Mouse (Mus musculus) splenic B cell, adult 2 months (primary cell): ENCODE measurements around the gene Qtrt2.

Experiments used
- DNase-seq: peaks from one replicate; pipeline ENCODE4 v3.0.0-alpha.2; 2011; ENCODE audit warnings: low read depth, low spot score
- H3K27me3 ChIP-seq: 2 replicates; pipeline ENCODE4 v1.6.1; 2012; ENCODE audit warnings: mild to moderate bottlenecking, low read length, moderate library complexity, mixed read lengths; ENCODE audit not compliant: control insufficient read depth, poor library complexity, insufficient read depth, severe bottlenecking
- H3K36me3 ChIP-seq: 2 replicates; pipeline ENCODE4 v1.6.1; 2012; ENCODE audit warnings: mild to moderate bottlenecking, low read length, moderate library complexity, mixed read lengths; ENCODE audit not compliant: control insufficient read depth, poor library complexity, insufficient read depth, severe bottlenecking

The Qtrt2 gene

DNA sequence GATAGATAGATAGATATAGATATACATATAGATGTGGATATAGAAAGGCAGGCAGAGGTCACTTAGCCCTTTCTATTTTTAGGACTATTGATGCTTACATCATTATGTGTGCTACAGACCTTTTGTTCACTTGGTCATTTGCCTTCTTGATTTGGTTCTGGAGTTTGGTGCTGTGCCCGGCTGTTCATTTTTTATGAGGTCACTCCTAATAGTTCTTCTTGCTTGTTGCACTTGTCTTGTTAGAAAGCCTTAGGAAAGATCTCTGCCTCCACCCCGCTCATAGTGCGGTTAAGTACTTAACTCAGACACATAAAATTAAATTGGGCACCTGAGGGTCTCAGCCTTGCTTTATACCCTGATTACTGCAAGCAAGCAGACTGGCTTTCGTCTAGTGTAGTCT is 14.2 kb upstream of the Qtrt2 start:
- H3K36me3 ChIP-seq: no peaks in the 10 kb centered on the region
- H3K27me3 ChIP-seq: no peaks in the 10 kb centered on the region
- DNase-seq: no peak

DNA sequence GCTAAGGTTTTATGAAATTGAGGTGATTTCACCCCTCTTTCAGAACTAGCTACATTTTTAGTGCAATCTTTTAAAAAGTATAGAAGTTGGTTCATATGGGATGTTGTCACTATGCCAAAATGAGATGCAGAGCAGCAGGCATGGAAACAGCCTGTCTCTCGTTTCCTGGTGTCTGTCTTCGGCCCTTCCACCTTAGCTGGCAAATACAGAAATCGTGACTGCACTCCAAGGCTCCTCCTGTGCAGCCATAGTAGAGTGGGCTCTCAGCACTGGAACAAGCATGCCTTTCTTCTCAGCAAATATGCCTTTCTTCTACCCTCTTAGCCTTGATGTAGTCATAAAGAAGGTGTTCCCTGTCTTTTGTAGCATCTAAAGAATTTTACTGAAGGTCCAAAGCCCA is 9.3 kb upstream of the Qtrt2 start:
- Histone ChIP-seq H3K27me3 (no peaks in the 10 kb centered on the region), H3K36me3 (no peaks in the 10 kb centered on the region)
- DNase-seq: no peak

DNA sequence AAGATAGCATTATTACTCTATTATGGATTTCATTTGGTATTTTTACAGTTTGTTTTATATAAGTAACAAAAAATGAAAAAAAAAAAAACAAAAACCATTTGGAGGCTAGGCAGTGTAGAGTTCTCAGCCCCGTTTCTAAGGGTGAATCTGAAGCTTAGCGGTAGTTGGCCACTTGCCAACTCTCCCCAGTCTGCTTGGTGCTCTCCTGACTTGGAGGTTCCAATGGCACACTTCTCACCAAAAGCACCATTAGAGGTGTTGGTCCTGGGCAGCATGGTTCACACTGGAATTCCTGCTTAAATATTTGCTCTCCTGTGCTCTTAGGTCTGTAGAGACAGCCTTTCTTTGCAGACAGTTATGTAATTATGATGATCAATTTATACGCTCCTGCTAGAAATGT is 8.8 kb upstream of the Qtrt2 start:
- no peak for DNase-seq
- H3K27me3 ChIP-seq: no peaks in the 10 kb centered on the region
- no peaks in the 10 kb centered on the region for H3K36me3 ChIP-seq

DNA sequence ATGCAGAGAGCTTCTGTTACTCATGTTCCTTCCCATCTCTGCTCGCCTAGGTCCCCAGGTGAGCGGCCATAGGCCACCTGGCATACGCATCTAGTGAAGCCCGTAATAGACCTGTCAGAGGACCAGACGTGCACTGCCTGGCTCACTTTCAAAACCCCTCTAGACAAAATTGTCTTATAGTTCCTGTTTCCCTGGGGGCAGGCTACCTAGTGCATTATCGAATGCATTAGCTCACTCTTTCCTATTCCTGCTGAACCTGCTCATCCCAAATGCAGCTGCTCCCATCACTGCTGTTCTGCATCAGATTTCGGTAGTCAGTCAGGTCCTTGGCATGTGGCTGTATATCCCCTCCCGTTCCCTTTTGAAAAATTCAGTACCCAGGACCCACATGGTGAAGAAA is 8.2 kb upstream of the Qtrt2 start:
- Histone ChIP-seq H3K36me3 (no peaks in the 10 kb centered on the region), H3K27me3 (no peaks in the 10 kb centered on the region; the same call in 1 of the 2 replicates)
- no peak for DNase-seq

DNA sequence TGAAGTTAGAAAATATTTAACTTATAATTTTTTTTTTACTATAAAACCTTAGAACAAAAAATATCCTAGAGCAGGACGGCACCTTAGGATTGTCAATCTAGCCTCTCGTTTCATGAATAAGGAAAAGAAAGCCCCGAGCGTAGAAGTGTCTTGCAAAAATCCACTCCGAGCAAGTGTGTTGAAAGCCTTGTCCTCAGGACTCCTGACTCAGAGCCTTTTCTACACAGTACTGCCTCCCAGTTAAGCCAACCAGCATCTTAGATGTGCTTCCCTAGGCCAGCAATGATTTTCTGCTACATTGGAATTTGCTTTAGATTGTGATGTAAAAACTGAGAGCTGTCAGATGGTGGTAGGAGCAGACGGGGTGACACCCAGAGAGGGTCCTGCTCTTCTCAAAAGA is 6.4 kb upstream of the Qtrt2 start:
- no peaks in the 10 kb centered on the region for H3K36me3 ChIP-seq
- no peak for DNase-seq
- no peaks in the 10 kb centered on the region; the same call in 1 of the 2 replicates for H3K27me3 ChIP-seq

DNA sequence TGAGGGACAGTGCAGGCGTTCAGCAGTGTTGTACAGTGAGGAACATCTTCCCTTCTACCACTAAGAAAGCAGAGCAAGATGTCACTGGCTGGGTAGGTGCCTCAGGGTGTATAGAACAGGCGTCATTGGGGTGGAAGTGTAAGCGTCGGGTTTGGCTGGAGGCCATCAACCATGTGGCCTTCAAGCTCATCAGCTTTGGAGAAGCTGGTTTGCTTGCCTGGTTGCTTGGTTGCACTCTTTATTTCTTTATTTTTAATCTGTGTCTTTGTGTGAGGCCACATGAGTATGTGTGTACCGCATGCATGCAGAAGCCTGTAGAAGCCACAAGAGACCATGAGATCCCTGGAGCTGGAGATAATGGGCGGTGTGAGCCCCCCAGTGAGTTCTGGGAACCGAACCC is 5.7 kb upstream of the Qtrt2 start:
- Histone ChIP-seq H3K36me3 (no peaks in the 10 kb centered on the region), H3K27me3 (no peaks in the 10 kb centered on the region; the same call in 1 of the 2 replicates)
- no peak for DNase-seq

DNA sequence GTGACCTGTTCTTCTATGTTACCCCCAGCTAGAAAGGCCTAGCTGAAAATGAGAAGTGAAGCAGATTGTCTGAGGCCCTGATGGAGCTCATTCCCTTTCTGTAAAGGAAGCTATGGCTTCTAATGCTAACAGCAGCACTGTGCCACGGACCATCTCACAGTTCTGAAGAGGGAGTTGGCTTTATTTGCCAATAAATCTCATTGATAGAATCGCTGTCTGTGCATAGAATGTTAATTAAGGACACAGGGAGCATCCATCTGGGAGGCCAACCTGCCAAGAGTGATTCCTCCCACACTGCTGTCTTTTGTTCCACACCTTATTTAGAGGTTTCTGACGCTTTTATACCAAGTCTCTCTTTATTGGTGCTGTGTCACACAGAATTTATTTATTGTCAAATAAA is 4.9 kb upstream of the Qtrt2 start:
- Histone ChIP-seq H3K36me3 (no peaks in the 10 kb centered on the region), H3K27me3 (no peaks in the 10 kb centered on the region; the same call in 1 of the 2 replicates)
- DNase-seq: no peak

DNA sequence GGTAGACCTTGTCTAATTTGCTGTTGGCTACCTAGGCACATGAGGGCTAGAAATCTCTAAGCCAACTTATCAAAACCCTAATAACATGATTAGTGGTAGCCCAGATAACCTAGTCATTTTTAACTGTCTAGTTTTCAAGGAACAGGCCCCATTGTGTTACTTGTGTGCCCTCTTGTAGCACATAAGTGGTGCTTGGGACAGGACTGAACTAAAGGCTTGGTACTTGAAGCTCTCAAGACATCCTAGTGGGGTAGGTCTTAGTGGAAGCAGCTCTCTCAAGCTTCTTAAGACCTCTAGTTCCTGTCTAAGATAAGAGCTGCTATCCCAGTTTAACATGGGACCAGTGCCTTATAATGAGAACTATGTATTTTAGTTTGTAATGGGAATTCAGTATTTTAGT is 4.0 kb upstream of the Qtrt2 start:
- Histone ChIP-seq H3K36me3 (no peaks in the 10 kb centered on the region), H3K27me3 (no peaks in the 10 kb centered on the region; the same call in 1 of the 2 replicates)
- DNase-seq: no peak

DNA sequence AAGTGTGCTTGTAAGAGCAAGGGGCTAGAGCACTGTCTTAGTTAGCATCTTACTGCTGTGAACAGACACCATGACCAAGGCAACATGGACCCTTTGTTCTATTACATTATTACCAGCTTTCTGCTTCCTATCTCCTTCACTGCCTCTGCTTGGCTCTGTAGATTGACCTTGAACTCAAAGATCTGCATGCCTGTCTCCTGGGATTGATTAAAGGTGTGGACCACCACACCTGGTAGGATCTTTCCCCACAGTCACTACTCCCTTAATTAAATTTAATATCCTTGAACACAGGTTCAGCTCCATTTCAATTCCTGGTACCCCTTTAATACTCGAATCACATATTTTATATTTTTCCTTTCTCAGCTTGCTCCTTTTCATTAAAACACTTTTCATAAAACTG is 763 bp downstream of the Qtrt2 start:
- no peak for DNase-seq
- Histone ChIP-seq H3K27me3 (no peaks in the 10 kb centered on the region; the same call in 1 of the 2 replicates), H3K36me3 (no peaks in the 10 kb centered on the region)

DNA sequence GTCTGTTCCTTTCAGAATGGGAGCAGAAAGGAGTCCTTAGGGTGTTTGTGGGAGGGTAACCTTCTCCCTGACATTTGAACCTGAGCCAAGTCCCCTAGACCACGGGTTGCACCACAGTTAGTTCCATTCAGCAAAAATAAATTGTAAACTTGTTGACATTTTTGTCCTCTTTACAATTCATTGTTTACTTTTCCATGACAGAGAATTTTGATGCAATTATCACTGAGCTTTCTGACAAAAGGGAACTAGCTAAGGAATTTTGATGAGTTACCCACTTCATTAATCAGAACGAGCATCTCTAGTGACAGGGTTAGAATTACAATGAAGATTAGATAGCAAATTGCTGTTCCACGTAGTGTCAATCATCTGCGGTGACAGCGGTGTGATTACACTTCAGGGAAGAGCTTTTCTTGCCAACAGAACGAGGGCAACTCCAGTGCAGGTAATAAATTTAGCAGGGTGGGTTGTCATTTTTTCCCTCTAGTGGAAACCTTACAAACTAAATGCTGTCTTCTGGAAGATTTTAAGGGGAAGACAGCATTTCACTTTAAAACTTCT is 1.5 kb downstream of the Qtrt2 start:
- no peaks in the 10 kb centered on the region; the same call in 1 of the 2 replicates for H3K27me3 ChIP-seq
- no peak for DNase-seq
- no peaks in the 10 kb centered on the region for H3K36me3 ChIP-seq

DNA sequence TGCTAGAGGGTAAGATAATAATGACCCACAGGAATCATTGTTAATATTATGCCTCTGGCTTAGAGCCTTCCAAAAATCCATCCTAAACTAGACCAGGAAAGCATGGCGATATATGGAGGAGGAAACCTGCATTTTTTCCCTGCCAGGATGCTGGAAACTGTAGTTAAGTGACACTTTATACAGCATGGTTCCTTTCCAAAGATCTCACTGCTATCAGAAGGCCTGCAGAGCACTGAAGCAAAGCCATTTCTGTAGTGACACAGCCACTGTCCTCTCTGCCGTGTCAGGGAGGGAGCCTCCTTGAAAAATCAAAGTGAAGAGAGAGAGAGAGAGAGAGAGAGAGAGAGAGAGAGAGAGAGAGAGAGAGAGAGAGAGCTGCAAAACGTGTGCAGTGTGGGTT is 4.0 kb downstream of the Qtrt2 start:
- Histone ChIP-seq H3K36me3 (no peaks in the 10 kb centered on the region), H3K27me3 (no peaks in the 10 kb centered on the region)
- DNase-seq: no peak

DNA sequence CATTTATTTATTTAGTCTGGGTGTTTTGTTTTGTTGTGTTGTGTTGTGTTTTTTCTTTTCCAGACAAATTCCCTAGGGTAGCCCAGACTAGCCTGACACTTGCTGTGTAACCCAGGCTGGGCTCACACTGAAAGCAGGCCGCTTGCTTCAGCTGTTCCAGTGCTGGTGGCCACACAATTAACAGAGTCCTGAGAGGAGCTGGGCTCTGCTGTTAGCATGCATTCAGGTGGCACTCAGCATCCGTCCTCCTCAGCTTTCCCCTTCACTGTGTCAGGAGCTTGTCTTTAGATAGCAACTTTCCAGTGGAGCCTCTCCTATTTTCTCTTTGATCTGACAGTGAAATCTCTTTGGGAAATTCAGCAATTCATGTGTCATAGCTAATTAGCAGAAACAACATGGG is 4.6 kb downstream of the Qtrt2 start:
- H3K27me3 ChIP-seq: no peaks in the 10 kb centered on the region
- H3K36me3 ChIP-seq: no peaks in the 10 kb centered on the region
- DNase-seq: no peak

DNA sequence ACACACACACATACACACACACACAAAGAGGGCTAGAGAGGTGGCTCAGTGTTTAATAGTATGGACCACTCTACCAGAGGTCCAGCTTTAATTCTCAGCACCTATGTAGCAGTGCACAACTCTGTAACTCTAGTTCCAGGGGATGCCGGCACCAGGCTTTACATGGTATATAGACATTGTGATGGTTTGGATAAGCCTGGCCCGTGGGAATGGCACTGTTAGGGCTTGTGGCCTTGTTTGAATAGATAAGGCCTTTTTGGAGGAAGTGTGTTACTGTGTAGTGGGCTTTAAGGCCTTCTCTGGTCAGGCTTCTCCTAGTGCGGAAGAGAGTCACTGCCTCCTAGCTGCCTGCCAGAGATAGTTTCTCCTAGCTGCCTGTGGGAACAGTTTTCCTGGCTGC is 7.7 kb downstream of the Qtrt2 start:
- no peak for DNase-seq
- H3K36me3 ChIP-seq: 0 out of 2 replicates have a peak, but pooled peaks cover 1% of the 10 kb centered on the region
- H3K27me3 ChIP-seq: no peaks in the 10 kb centered on the region

DNA sequence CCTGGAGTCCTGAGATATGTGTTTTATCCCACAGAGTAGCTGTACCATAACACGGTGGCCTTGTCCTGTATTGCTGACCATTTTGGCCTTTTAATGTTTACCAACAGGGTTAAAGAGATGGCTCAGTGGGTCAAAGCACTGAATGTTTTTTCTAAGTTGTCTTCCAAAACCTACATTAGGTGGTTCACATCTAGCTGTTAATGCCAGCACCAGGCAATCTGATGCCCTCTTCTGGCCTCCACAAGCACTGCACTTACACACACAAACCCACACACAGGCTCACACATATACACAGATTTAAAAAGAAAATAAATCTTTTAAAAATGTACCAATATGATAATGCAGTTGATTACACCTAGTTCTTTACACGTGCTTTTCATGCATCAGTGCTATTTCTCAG is 17.7 kb downstream of the Qtrt2 start:
- peak; percentile 40 for DNase-seq
- H3K27me3 ChIP-seq: no peaks in the 10 kb centered on the region

DNA sequence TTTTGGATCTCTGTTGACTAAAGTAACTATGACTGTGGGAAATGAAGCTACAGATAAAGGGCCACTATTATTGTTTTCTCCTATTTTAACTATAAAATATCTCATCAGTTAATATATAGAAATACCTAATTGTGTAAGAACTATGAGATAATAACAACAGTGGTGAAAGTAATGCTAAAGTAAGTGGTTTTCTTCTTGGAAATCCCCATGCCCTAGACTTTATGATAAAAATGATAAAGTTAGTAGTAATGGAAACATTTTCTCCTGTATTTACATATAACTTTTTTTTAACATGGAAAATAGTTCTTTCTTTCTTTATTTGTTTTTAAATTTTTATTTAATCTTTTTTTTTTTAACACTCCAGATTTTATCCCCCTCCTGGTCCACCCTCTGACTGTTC is 26.0 kb downstream of the Qtrt2 start:
- Histone ChIP-seq H3K27me3 (no peaks in the 10 kb centered on the region), H3K36me3 (no peaks in the 10 kb centered on the region)
- no peak for DNase-seq

More for the DNA sequence above, 17.7 kb downstream of the Qtrt2 start:
- 0 out of 2 replicates have a peak, but pooled peaks cover 3% of the 10 kb centered on the region for H3K36me3 ChIP-seq

DNA sequence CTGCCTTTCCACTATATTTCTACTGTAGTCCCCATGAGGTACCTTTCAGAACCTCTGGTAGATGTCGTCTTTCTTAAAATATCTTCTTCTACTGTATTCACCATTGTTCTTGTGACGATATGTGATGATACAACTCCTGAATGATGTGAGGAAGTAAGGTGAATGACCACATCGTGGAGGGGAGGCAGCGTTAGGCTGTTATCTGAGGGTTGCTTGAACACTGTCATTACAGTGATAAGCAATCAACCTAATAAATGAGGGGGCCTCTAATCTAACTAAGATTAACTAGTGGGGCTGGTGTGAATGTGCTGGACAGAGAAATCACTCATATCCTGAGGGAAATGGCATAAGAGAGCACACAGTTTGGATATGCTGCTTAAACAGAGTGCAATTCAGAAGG is 26.5 kb downstream of the Qtrt2 start:
- H3K36me3 ChIP-seq: no peaks in the 10 kb centered on the region
- H3K27me3 ChIP-seq: no peaks in the 10 kb centered on the region
- DNase-seq: no peak
